Mouse (Mus musculus) limb, embryonic 11.5 days (tissue): Measurements from ENCODE around the gene Olfr311. TPM values are rescaled to one million over a fixed set of nuclear protein-coding genes. Genes with fewer than 3 reads are reported as not detected.

Experiments
- ATAC-seq: fragments of 200-750 bp; cut with Nextera tagmentation; 2 replicates; pipeline ENCODE4 v1.8.0; 2017; ENCODE audit warnings: low read depth; ENCODE audit not compliant: insufficient number of reproducible peaks, low FRiP score, low TSS enrichment
- DNase-seq: peaks from one replicate; pipeline ENCODE4 v3.0.0-alpha.2; 2015; ENCODE audit warnings: low spot score
- H3K27ac ChIP-seq: fragments of 300-500 bp; sonication (generic); replicated peaks from 2 replicates; pipeline ENCODE4 v1.5.1; 2014; ENCODE audit warnings: low read depth, mild to moderate bottlenecking, low read length
- H3K27me3 ChIP-seq: fragments of 300-500 bp; sonication (generic); 2 replicates; pipeline ENCODE4 v1.6.1; 2014; ENCODE audit warnings: mild to moderate bottlenecking, low read length, mixed read lengths; ENCODE audit not compliant: control insufficient read depth, insufficient read depth
- H3K36me3 ChIP-seq: fragments of 300-500 bp; sonication (generic); 2 replicates; pipeline ENCODE4 v1.6.1; 2014; ENCODE audit warnings: mild to moderate bottlenecking, low read length, moderate library complexity, mixed read lengths; ENCODE audit not compliant: control insufficient read depth, insufficient read depth
- H3K4me1 ChIP-seq: fragments of 300-500 bp; sonication (generic); 2 replicates; pipeline ENCODE4 v1.6.1; 2014; ENCODE audit warnings: low read length, mixed read lengths; ENCODE audit not compliant: control insufficient read depth, insufficient read depth
- H3K4me2 ChIP-seq: fragments of 300-500 bp; sonication (generic); 2 replicates; pipeline ENCODE4 v1.6.1; 2014; ENCODE audit warnings: low read depth, mild to moderate bottlenecking, moderate library complexity; ENCODE audit not compliant: severe bottlenecking
- H3K4me3 ChIP-seq: fragments of 300-500 bp; sonication (generic); 2 replicates; pipeline ENCODE4 v1.5.1; 2014; ENCODE audit warnings: low read depth, low read length
- H3K9ac ChIP-seq: fragments of 300-500 bp; sonication (generic); 2 replicates; pipeline ENCODE4 v1.6.1; 2014; ENCODE audit warnings: mild to moderate bottlenecking, low read length
- H3K9me3 ChIP-seq: fragments of 300-500 bp; sonication (generic); 2 replicates; pipeline ENCODE4 v1.6.1; 2016; ENCODE audit warnings: low read length; ENCODE audit not compliant: control insufficient read depth
- WGBS: fragments of 180-500 bp; shearing (Covaris S2); extraction: QIAGEN DNeasy Blood & Tissue Kit; methylation state at CpG from one replicate; pipeline ENCODE4 v1.1.7; 2014; 5-methylcytosine and 5-hydroxymethylcytosine counted together
- polyA plus RNA-seq: library from polyadenylated mRNA; unstranded; fragments of >200 nt; fragmentation: Nextera tagmentation; extraction: Ambion mirVana; gene quantifications from 2 replicates; pipeline ENCODE4 v1.2.1, GENCODE M21; 2014

The Olfr311 gene
- polyA plus RNA-seq, 1 experiment from 2014 or later: not detected

- H3K4me1 ChIP-seq: peaks cover 3% of the 10 kb centered on the region
- H3K9me3 ChIP-seq: no peaks in the 10 kb centered on the region
- peaks cover 2% of the 10 kb centered on the region; the same call in 1 of the 2 replicates for H3K36me3 ChIP-seq
- H3K27me3 ChIP-seq: no peaks in the 10 kb centered on the region
- 78% methylated on average over 2 of the region's 2 CpGs for WGBS
- no peak overlapping the region for H3K9ac ChIP-seq
- H3K27ac ChIP-seq: no peak overlapping the region
- H3K4me2 ChIP-seq: no peak overlapping the region
- no peak for DNase-seq
- no peak for ATAC-seq
- H3K4me3 ChIP-seq: no peak overlapping the region
These were observed 10.7 kb downstream of the Olfr311 start for GRCm38 (mm10) chr11:58849731-58850130.

GRCm38 (mm10) chr11:58860744-58861143 is 21.7 kb downstream of the Olfr311 start:
- H3K27me3 ChIP-seq: no peaks in the 10 kb centered on the region
- WGBS: 94% methylated on average over 8 of the region's 8 CpGs
- H3K36me3 ChIP-seq: peaks cover 38% of the 10 kb centered on the region

DNA sequence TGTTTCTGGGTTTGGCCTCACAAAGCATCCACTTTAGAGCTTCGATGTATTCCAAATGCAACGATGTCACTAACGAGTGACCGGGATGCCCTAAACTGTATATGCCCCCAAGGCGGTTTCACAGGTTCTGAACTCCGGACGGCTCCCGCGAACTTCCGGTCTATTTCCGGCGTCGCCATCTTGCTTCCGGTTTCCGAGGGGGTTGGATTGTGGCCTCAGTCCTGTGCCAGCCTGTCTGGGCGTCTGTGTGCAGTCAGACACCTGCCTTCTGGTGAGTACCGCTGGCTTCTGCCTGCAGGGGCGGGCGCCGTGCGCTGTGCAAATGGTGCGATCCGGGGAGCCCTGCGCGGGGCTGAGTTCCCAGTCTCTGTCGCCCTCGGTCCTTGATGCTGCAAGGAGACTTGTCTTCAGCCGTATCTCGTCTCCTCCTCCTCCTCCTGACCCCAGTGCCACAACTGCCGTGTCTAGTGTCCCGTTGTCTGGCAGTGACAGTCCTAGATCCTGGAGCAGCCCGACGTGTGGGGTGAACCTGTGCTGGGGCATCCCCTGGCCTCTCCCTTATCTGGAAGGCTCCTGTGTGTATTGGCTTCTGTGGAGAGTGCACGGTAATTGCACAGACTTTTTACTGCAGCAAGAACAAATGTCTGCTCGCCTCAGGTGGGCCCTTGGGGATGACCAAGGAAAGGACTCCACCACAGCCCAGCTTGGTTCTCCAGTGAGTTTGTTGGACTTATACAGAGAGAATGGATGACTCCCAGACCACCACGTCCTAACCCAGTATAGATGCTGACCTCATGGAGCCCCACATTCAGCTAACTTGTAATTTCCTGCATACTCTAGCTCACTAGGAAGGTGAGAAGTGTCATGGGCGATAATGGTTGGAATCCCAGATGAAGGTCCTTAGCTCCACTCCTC is 28.2 kb downstream of the Olfr311 start, which contains the start of gene 2810021J22Rik:
TSS of gene 2810021J22Rik (plus strand) at position 178 of the 915 bp plus-strand sequence.
- Histone ChIP-seq H3K9ac (peak within 1 kb of the TSS; percentile 79), H3K9me3 (no peaks in the 10 kb centered on the region), H3K4me2 (peak within 1 kb of the TSS; percentile 74), H3K27me3 (no peaks in the 10 kb centered on the region), H3K4me1 (peaks cover 10% of the 10 kb centered on the region), H3K36me3 (peaks cover 2% of the 10 kb centered on the region; the same call in 1 of the 2 replicates), H3K4me3 (peak within 1 kb of the TSS; percentile 79), H3K27ac (peak within 1 kb of the TSS; percentile 36; the same call in 1 of the 2 replicates)
- 6% methylated on average over 37 of the region's 37 CpGs for WGBS
- ATAC-seq: peak; percentile 72
- DNase-seq: peak; percentile 88

More at GRCm38 (mm10) chr11:58860744-58861143, 21.7 kb downstream of the Olfr311 start:
- Histone ChIP-seq H3K9ac (no peak overlapping the region), H3K4me3 (no peak overlapping the region), H3K4me2 (no peak overlapping the region), H3K27ac (no peak overlapping the region), H3K4me1 (no peaks in the 10 kb centered on the region), H3K9me3 (peaks cover 8% of the 10 kb centered on the region)
- no peak for ATAC-seq
- DNase-seq: no peak

DNA sequence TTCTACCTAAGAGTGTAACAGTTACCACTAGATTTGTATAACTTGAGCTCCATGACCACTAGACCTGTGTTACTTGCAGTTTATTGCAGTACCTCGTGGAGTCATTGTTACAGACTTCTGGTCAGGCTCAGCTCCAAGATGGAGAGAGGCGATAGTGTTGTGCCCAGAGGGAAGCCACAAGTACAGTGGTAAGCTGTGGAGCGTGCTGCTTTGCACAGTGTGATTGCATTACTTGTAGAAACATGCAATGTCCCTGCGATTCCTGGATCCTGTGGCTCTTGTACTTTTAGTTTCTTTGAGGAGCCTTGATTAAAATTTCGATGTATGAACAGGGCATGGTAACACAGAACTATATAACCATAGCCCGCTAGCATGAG is 28.9 kb downstream of the Olfr311 start:
- H3K27ac ChIP-seq: no peak overlapping the region
- H3K4me1 ChIP-seq: peaks cover 10% of the 10 kb centered on the region
- peak overlapping the region; percentile 74 for H3K4me2 ChIP-seq
- no peak overlapping the region; the same call in 1 of the 2 replicates for H3K9ac ChIP-seq
- WGBS: 87% methylated on average over 6 of the region's 6 CpGs
- H3K9me3 ChIP-seq: no peaks in the 10 kb centered on the region
- ATAC-seq (no peak), DNase-seq (no peak)
- H3K36me3 ChIP-seq: peaks cover 2% of the 10 kb centered on the region; the same call in 1 of the 2 replicates
- peak overlapping the region; percentile 79 for H3K4me3 ChIP-seq
- no peaks in the 10 kb centered on the region for H3K27me3 ChIP-seq

DNA sequence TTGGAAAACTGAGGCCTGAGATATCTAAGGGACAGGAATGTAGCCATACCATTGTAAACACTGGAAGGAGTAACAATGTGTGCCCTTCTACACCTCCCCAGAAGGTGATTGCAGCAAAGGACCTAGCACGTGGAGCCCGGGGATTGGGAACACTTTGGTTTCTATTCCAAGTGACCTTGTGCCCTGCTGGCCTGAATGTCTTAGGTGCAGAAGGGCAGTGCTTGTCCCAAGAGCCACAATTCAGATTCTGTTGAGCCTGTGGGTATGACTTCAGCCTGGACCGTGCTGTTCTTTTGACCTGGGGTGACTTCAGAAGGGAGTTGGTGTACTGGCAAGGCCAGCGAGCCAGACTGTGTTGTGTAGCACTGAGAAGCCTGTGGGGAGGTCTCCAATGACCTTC is 31.9 kb downstream of the Olfr311 start:
- H3K9ac ChIP-seq: no peak overlapping the region
- no peak overlapping the region for H3K4me3 ChIP-seq
- no peak overlapping the region for H3K4me2 ChIP-seq
- no peaks in the 10 kb centered on the region for H3K9me3 ChIP-seq
- no peak for DNase-seq
- peaks cover 10% of the 10 kb centered on the region for H3K4me1 ChIP-seq
- H3K27me3 ChIP-seq: no peaks in the 10 kb centered on the region
- no peak for ATAC-seq
- no peak overlapping the region for H3K27ac ChIP-seq
- H3K36me3 ChIP-seq: peaks cover 2% of the 10 kb centered on the region; the same call in 1 of the 2 replicates
- WGBS: 93% methylated on average over 4 of the region's 4 CpGs

DNA sequence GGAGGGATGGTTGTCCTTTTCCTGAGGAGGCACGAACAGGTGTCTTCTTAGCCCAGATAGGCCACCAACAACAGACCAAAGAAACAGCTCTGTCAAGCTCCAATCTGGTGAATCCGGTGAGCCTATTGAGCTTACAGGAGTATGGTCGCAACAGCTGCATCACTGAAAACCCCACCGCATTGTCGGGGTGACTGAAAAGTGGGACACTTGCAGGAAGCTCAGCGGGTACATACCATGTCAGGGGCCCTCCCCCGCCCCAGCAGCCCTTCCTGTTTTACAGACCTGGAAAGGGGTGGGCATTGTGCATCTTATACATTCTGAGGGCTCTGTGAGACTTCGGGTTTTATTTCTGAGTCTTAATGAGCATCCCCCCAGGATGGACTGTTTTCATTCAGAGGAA is 44.7 kb downstream of the Olfr311 start:
- Histone ChIP-seq H3K9me3 (no peaks in the 10 kb centered on the region), H3K27me3 (no peaks in the 10 kb centered on the region), H3K9ac (no peak overlapping the region), H3K27ac (no peak overlapping the region), H3K4me2 (no peak overlapping the region), H3K4me3 (no peak overlapping the region), H3K36me3 (peaks cover 11% of the 10 kb centered on the region; the same call in 1 of the 2 replicates), H3K4me1 (no peaks in the 10 kb centered on the region)
- ATAC-seq: no peak
- no peak for DNase-seq
- 84% methylated on average over 8 of the region's 8 CpGs for WGBS

DNA sequence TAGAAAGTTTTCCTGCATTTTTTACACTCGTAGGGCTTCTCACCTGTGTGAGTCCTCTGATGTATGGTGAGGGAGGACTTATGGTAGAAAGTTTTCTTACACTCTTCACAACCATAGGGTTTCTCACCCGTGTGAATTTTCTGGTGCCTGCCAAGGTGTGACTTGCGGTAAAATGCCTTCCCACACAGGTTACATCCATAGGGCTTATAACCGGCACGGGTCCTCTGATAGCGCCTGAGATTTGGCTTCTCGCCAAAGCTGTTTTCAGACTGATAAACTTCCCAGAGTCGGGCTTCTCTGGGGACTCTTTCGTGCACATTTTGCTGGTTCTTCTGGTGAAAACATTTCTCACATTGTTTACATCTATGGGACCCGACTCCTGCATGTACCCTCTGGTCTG is 51.5 kb downstream of the Olfr311 start:
- H3K27ac ChIP-seq: no peak overlapping the region
- no peak for ATAC-seq
- no peak for DNase-seq
- 95% methylated on average over 10 of the region's 10 CpGs for WGBS
- H3K27me3 ChIP-seq: no peaks in the 10 kb centered on the region
- H3K9me3 ChIP-seq: no peaks in the 10 kb centered on the region
- no peak overlapping the region for H3K4me2 ChIP-seq
- no peak overlapping the region for H3K4me3 ChIP-seq
- H3K4me1 ChIP-seq: no peaks in the 10 kb centered on the region
- H3K9ac ChIP-seq: no peak overlapping the region
- H3K36me3 ChIP-seq: peaks cover 19% of the 10 kb centered on the region
